Mouse (Mus musculus): ENCODE measurements at regions not wholly inside any gene's neighbourhood (a gene's known extent, or its start where the extent isn't known, plus 50 kb on each side); places are given as distances from the start of the nearest gene placed in this dataset.

DNA sequence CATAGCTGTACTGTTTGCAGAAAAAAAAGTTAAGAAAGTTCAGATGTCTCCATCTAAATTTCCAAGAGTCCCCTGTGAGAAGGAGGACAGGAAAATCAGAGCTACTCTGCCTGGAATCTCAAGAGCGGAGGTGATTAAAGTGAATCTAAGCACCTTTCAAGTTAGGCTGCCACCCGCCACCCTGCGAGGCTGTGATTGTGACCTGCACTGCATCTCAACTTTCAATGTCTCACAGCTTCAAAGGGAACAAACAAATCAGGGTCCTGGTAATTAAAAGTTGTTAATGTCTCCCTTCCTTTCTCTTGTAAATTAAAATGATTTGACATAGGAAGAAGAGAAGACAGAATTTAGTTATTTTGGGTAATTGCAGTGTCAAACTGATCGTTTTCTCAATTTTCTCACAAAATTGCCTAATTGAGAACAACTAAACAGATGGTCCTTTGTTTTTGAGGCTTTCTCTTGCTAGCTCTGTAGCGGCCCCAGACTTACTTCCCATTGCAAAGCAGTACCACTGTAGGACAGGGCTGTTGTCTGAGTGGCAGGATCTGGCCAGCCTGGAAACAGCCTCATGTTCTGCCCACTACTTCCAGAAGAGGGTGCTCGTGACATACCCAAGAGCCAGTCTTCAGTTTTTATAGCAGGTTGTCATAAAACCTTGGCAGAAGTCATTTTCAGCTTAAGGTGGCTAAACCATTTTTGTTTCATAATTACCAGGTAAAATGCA, 187.9 kb upstream of the Pfkp start:
- TF ChIP-seq CTCF (IDR thresholded peaks at IDR 0.05; ENCODE audit: borderline replicate concordance, extremely low read depth, insufficient read depth, insufficient read length): peak; percentile 89
- TF ChIP-seq POLR2A (IDR thresholded peaks at IDR 0.05; ENCODE audit: borderline replicate concordance, extremely low read depth, insufficient read depth, insufficient read length, poor library complexity, severe bottlenecking): no peak
